Mouse (Mus musculus) G1E (cell line): ENCODE results near the gene Fzr1.

Source experiments
- CTCF ChIP-seq: IDR thresholded peaks from 2 replicates; pipeline ENCODE4 v1.5.1; 2012; ENCODE audit warnings: low read depth, low read length, inconsistent platforms, mixed read lengths
- GATA1 ChIP-seq: IDR thresholded peaks from 2 replicates; pipeline ENCODE4 v1.6.1; 2012; ENCODE audit warnings: borderline replicate concordance, low read length, inconsistent platforms, mixed read lengths
- POLR2AphosphoS5 ChIP-seq: IDR thresholded peaks from 2 replicates; pipeline ENCODE4 v1.6.1; 2012; ENCODE audit warnings: low read depth, low read length, inconsistent platforms; ENCODE audit not compliant: insufficient replicate concordance
- TAL1 ChIP-seq: conservative IDR thresholded peaks from 2 replicates; pipeline ENCODE4 v1.6.1; 2012; ENCODE audit warnings: low read depth, low read length, inconsistent platforms, mixed read lengths

DNA sequence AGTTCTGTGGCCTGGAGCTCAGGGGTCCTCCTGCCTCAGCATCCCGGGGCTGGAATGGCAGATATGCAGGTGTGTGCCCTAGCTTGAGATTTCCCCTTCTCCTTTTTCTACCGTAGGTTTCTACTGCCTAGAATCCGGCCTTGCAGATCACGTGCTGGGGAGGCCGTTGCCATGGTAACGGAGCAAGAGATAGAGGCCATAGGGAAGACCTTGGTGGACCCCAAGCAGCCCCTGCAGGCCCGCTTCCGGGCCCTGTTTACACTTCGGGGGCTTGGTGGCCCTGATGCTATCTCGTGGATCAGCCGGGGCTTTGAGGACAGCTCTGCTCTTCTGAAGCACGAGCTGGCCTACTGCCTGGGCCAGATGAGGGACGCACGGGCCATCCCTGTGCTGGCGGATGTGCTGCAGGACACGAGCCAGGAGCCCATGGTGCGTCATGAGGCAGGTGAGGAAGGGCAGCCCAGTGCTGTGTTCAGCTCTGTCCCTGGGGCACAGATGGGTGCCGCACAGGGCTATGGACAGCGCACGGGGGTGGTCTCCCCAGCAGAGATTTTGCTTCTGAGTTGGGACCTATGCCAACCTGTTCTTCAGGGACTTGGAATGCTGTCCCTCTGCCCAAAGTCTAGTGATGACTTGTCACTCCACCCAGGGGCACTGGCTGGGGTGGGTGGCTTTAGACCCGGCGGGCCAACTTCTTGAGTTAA is 7.4 kb upstream of the Fzr1 start:
- TF ChIP-seq CTCF (no peak), POLR2AphosphoS5 (no peak), GATA1 (no peak), TAL1 (no peak)
